Mouse (Mus musculus): ENCODE results near the gene Hist1h4c. TPM values are rescaled to one million over a fixed set of nuclear protein-coding genes. Genes with fewer than 3 reads are reported as not detected.
A peak's percentile ranks its signal among the peaks of the same experiment; 100 is the strongest.

Gene Hist1h4c
- total and polyA plus RNA-seq, 3 experiments = 4.1 to 2,008 TPM; not detected in 1

GRCm38 (mm10) chr13:23745381-23746161 is 47.3 kb upstream of the Hist1h4c start, which contains the start of gene Hist1h3c:
Gene Hist1h3c, minus strand, starts transcription at chr13:23745602.
- Histone ChIP-seq H3K4me1 (ENCODE audit: control insufficient read depth in 1 of 2, insufficient read depth in 2 of 2, low read length in 2 of 2) (peaks cover 0 to 19% of the 10 kb centered on the region in 2 experiments; a peak in 2 of 4 replicates), H3K4me3 (ENCODE audit: control insufficient read depth in 1 of 2, insufficient read depth in 1 of 2, low read depth in 2 of 2, low read length in 2 of 2) (peak within 1 kb of the TSS; percentile 23 to 60), H3K79me2 (ENCODE audit: control insufficient read depth, insufficient read depth, low read length, poor library complexity) (peaks cover 1% of the 10 kb centered on the region; the same call in 1 of the 2 replicates), H3K27me3 (ENCODE audit: control insufficient read depth in 1 of 2, insufficient read depth in 2 of 2, low read length in 2 of 2) (no peaks in the 10 kb centered on the region), H3K36me3 (ENCODE audit: control insufficient read depth in 1 of 2, insufficient read depth in 2 of 2, low read length in 2 of 2) (peaks cover 0 to 46% of the 10 kb centered on the region in 2 experiments; a peak in 2 of 4 replicates), H3K9me3 (replicated peaks; ENCODE audit: insufficient read depth, low read length) (no peaks in the 10 kb centered on the region), H3K27ac (ENCODE audit: control insufficient read depth, low read depth, low read length) (peak within 1 kb of the TSS; percentile 98), H3K9ac (ENCODE audit: control insufficient read depth, low read depth, low read length, poor library complexity, severe bottlenecking) (peak within 1 kb of the TSS; percentile 96)
- peak; percentile 97 for DNase-seq (ENCODE audit: low read depth, low spot score)
- TF ChIP-seq MAFK (IDR thresholded peaks at IDR 0.05; ENCODE audit: borderline replicate concordance, low read depth, low read length) (no peak), NRF1 (IDR thresholded peaks at IDR 0.05; ENCODE audit: insufficient read depth, low read depth, low read length, poor library complexity, severe bottlenecking) (no peak), RAD21 (IDR thresholded peaks at IDR 0.05; ENCODE audit: low read depth, low read length) (no peak), POLR2AphosphoS5 (IDR thresholded peaks at IDR 0.05; ENCODE audit: borderline replicate concordance, low read depth, low read length) (peak; percentile 91; the same call in 1 of the 2 replicates), MEF2A (IDR thresholded peaks at IDR 0.05; ENCODE audit: extremely low read depth, insufficient replicate concordance, low read depth, low read length, poor library complexity, severe bottlenecking) (no peak), CHD1 (IDR thresholded peaks at IDR 0.05; ENCODE audit: low read depth, low read length) (no peak), NELFE (IDR thresholded peaks at IDR 0.05; ENCODE audit: low read depth, low read length) (no peak), TCF12 (IDR thresholded peaks at IDR 0.05; ENCODE audit: low read depth, low read length) (no peak), ZMIZ1 (IDR thresholded peaks at IDR 0.05; ENCODE audit: low read depth, low read length) (no peak), E2F4 (IDR thresholded peaks at IDR 0.05; ENCODE audit: borderline replicate concordance, low read depth, low read length) (no peak), EP300 (IDR thresholded peaks at IDR 0.05; ENCODE audit: low read depth in 1 of 2, low read length in 2 of 2) (no peak), CTCF (IDR thresholded peaks at IDR 0.05 in 2 of 3, conservative IDR thresholded peaks at IDR 0.05 in 1 of 3; ENCODE audit: control insufficient read depth in 1 of 3, insufficient read depth in 1 of 3, low read depth in 2 of 3, low read length in 3 of 3, poor library complexity in 1 of 3, severe bottlenecking in 1 of 3) (no peak), USF2 (IDR thresholded peaks at IDR 0.05; ENCODE audit: borderline replicate concordance in 1 of 2, insufficient read depth in 1 of 2, low read depth in 1 of 2, low read length in 2 of 2) (no peak), ZKSCAN1 (IDR thresholded peaks at IDR 0.05; ENCODE audit: low read depth, low read length) (no peak), ETS1 (IDR thresholded peaks at IDR 0.05; ENCODE audit: low read depth, low read length) (no peak), HCFC1 (IDR thresholded peaks at IDR 0.05; ENCODE audit: low read depth, low read length) (no peak), MXI1 (IDR thresholded peaks at IDR 0.05; ENCODE audit: low read depth, low read length) (no peak), TBP (IDR thresholded peaks at IDR 0.05; ENCODE audit: low read depth, low read length) (peak; percentile 99), POLR2AphosphoS2 (IDR thresholded peaks at IDR 0.05; ENCODE audit: low read length) (no peak), SIN3A (IDR thresholded peaks at IDR 0.05; ENCODE audit: low read length) (no peak), JUND (IDR thresholded peaks at IDR 0.05; ENCODE audit: low read depth, low read length) (no peak), POLR2A (IDR thresholded peaks at IDR 0.05; ENCODE audit: control insufficient read depth in 1 of 2, insufficient read depth in 1 of 2, low read depth in 1 of 2, low read length in 2 of 2, poor library complexity in 1 of 2) (peak; percentile 95 to 98; a peak in 3 of 4 replicates), UBTF (IDR thresholded peaks at IDR 0.05; ENCODE audit: borderline replicate concordance, insufficient read depth, low read depth, low read length) (peak; percentile 75; the same call in 1 of the 2 replicates), MAZ (IDR thresholded peaks at IDR 0.05; ENCODE audit: low read depth, low read length) (no peak), GABPA (IDR thresholded peaks at IDR 0.05; ENCODE audit: low read depth, low read length) (no peak), MAX (IDR thresholded peaks at IDR 0.05; ENCODE audit: low read length) (no peak), RCOR1 (IDR thresholded peaks at IDR 0.05; ENCODE audit: low read depth, low read length) (no peak)

Data from MEL (cell line).